Mouse (Mus musculus): ENCODE data around the gene Dnajb6. TPM values are rescaled to one million over a fixed set of nuclear protein-coding genes. Genes with fewer than 3 reads are reported as not detected.
"Not testable (repeated sequence)": the region's sequence is repeated elsewhere in the genome, so short reads cannot be mapped to it uniquely, and the experiment has no call there.

The Dnajb6 gene
- 100 to 1,000 TPM; 117 to 138 TPM for total RNA-seq (2021)
- 34.3 and 46.2 TPM in 2 replicates for polyA plus RNA-seq (2012; rRNA removed)
- long read RNA-seq, transcript Dnajb6-203 (8 exons, 1,605 nt): major isoform, 60 of 107 reads
- long read RNA-seq, transcript Dnajb6-201 (10 exons, 2,918 nt): minor isoform, 28 of 107 reads
- long read RNA-seq, partial matches to known transcripts: 3 of 107 reads
- long read RNA-seq, other reads (novel, unspliced or antisense): 13 of 107 reads

DNA sequence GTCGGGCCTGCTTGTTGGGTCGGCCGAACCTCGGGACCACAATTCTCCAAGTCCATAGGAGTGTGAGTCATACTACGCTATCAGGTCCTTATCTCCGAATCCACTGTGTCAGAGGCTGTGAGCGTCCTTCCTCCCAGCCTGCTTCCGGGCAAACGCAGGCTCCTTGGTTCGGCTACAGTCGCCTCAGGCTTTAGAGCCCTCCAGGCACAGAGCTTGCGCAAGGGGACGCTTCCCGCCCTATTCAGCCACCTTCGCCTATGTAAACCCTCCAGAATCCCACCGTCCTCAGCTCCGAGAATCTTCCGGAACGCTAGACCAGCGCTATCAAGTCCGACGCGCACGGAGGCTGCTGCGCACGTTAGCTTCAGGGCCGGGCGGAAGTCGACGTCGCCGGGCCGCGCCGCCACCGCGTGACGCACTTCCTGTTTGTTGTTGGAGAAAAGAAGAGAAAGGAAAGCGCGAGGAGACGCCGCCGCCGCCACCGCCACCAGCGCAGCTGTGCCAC is at the start of gene Dnajb6, which contains the start of gene Gm5129:
Dnajb6 (plus strand) TSS at position 132 of the 505 bp plus-strand sequence.
Gm5129 (minus strand) TSS at position 380 of the 505 bp plus-strand sequence.
- DNase-seq: peak; percentile 98

DNA sequence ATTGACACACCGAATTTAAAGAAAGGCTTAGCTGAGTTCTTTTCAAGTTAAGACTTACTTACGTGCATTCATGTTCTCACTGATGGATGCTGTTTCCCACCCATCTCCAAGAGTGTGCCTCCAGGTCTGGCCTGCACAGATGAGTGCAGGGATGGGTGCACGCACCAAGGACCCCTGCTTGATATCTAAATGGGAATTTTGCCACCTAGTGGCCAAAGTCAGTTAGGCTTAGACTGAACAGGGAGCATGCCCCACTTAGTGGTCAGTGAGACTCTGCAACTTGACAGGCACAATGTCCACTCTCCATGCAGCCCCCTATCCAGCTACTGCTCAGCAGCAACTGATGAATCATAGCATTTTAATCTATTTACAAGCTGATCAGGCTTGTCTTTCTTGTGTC is 47.8 kb upstream of the Dnajb6 start:
- peak; percentile 28 for DNase-seq

DNA sequence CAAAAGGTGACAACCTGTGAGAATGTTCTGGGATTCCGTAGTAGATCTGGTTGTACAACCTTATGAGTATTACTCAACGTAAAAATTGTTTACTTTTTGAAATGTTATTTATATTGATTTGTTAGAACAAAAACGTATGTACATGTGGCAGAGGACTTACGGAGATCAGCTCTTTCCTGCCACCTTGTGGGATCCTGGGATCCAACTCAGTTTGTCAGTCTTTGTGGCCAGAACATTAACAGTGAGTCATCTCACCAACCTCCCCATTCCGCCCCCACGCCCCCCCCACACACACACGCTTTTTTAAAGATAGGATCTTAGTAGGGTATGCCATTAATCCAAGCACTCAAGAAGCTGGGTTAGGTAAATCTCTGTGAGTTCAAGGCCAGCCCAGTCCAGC is 47.1 kb upstream of the Dnajb6 start:
- no peak for DNase-seq

DNA sequence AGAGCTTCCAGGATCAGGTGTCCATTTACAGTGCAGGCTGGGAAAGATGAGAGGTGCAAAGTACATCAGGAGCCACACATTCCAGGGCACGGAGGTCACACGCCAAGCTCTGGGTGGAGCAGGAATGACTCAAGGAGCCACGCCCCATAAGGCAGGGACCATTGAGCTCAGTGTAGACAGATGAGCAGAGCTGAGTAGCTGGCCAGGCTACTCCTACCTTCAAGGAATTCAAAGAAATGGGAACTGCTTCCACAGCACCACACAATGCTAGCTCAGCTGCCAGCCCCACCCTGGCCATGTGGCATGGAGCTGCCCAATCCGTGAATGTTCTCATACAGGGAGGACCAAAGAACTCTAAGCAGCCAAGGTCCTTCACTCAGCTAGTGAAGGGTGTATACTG is 37.0 kb upstream of the Dnajb6 start:
- no peak for DNase-seq

DNA sequence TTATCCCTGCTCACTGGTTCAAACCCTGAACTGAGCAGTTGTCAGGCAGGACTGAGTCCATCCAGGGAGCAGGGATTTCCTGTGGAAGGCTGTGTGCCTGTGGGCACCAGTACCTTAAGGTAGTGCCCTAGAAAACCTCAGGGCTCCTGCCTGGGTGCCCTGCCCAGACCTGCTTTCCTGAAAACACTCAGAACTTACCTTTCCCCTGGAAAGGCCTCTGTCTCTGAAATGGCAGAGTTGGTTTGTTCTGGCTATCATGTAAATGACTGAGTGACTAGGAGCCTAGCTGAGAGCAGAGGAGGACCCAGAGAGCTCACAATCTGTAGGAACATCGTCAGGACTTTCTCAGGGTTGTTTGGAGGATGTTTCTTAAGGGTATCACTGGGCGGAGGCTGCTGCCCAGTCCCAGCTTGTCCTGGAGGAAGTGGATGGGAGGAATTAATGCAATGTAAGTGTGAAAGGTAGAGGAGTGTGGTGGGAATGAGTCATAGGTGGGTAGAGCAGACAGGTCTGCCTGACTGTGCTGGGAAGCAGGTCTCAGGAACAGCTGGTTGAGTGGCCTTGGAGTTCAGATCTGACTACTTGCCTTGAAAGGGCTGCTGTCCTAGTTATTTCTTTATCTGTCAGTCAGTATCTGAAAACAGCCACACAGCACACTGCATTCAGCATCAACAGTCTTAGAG is 35.8 kb upstream of the Dnajb6 start:
- DNase-seq: peak; percentile 17

DNA sequence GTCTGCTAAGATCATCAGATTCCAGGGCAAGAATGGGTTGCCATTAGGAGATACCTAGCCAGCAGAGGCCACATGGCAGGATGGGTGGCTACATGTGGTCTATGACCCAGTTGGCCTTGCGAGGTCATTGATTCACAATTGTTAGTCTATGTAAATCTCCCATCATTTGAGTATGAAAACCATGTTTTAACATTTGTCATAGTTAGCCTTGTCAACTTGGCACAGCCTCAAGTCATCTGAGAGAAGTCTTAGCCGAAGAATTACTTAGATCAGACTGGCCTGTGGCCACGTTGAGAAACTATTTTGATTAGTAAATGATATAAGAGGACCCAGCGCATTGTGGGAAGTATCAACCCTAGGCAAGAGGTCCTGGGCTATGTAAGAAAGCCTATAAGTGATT is 28.2 kb upstream of the Dnajb6 start:
- no peak for DNase-seq

DNA sequence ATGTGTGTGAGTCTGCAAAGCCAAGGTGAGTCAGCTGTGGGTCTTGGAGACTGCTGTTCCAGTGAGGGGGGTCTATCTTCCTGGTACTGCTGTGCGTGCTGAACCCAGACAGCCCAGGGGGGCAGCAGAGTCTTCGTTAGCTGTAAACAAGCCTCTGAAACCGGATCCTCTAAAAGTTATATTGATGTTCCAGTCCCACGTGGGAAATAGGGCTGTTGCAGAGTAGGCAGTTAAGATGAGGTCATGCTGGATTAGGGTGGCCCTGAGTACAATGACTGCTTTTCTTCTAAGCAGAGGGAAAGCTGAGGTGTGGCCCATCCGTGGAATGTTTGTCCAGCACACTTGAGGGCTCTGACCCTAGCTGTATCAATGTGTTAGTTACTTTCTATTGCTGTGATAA is 27.2 kb upstream of the Dnajb6 start:
- DNase-seq: no peak

DNA sequence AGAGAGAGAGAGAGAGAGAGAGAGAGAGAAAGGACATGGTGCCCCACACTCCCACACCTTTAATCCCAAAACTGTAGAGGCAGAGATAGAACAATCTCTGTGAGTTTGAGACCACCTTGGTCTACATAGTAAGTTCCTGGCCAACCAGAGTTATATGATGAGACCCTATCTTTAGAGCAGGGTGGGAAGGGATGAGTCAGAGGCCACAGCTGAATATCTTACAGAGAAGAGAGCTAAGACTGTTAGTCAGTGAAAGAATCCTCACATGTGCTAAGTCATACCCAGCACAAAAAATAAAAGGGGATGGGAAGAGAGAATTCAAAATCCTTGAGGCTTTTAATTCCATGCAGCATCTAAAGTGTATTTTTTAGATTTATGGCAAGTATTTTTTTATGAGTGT is 23.9 kb upstream of the Dnajb6 start:
- no peak for DNase-seq

DNA sequence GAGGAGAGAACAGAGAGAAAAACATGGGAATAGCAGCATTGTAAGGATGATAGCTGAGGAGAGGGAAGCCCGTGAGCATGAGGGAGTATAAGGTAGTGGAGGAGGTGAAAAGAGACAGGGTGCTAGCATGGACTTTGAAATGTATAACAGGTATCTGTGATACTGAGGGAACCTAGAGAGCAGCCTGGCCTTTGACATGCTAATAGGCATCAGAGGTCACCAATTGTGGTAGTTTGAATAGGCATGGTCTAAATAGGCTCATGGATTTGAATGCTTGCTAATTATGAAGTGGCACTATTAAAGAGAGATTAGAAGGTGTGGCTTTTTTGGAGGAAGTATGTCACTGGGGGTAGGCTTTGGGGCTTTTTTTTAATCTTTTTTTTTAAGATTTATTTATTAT is 22.6 kb upstream of the Dnajb6 start:
- no peak for DNase-seq

DNA sequence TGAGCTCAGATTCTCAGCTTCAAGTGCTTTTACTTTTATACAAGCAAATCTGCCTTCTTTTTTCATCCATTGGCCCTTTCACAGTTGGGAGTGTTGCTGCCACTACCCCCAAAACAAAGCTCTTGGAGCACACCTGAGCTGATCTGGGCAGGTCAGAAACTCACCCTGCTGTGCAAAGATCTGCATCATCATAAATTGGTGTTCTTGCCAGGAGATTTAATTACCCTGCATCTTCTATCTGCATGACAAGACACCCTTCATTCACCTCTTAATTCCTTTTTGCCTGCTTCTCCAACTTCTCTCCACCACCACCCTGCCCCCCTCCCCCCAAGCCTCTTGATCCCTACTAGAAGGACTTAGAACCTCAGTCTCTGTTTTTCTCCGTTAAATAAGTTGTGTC is 14.3 kb upstream of the Dnajb6 start:
- no peak for DNase-seq

DNA sequence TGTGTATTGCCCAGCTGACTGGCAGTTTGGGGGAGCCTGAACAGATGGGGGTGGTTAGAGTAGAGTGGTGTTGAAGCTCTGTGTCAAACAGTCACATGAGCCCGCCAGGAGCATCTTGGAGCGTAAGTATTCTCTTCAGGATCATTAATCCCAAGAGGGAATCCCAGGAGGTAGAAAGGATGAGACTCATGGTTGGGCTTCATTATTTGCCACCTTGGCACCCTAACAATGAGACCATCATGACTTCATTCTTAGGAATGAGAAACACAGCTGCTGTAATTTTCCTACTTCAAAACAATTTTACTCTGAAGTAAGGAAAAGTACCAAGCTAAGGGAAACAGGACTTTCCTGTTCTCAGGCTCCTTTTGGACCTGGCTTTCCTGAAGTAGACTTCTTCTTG is 10.1 kb upstream of the Dnajb6 start:
- no peak for DNase-seq

DNA sequence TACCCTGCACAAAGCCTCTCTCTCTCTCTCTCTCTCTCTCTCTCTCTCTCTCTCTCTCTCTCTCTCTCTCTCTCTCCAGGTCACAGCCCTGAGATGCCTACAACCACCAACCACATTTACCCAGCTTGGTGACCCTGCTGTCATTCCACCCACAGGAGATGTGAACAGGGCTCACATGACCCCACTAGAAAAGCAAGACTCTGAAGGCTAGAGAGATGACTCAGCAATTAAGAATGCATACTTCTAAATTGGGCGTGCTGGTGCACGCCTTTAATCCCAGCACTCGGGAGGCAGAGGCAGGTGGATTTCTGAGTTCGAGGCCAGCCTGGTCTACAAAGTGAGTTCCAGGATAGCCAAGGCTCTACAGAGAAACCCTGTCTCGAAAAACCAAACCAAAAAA is 9.4 kb upstream of the Dnajb6 start:
- DNase-seq: not testable (repeated sequence)

DNA sequence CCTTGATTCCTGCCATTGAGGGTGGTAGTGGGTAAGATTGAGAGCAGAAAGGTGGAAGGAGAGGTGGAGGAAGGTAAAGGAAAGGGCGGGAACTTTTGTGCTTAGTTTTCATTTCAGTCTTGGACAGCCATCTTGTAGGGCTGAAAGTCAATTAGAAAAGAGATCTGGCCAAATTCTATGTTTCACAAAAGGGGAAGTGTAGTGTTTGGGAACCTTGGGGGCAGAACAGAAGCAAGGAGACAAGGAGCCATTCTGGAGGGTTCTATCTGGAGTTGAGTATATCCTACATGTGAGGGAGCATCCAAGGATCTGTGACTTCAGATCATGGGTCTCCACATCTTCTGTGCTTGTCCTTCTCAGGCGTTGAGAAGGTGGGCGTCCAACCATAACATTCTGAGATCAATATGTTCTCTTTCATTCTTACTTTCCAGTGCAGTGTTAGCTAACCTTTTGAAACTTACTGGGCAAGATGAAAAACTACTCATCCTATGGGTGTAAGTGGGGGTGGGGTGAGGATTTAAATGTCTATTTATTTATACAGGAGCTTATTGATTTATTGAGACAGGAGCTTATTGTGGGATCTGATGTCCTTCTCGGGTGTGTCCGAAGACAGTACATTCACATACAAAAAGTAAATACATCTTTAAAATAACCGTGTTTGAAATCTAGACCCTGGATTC is 517 bp upstream of the Dnajb6 start:
- DNase-seq: no peak

DNA sequence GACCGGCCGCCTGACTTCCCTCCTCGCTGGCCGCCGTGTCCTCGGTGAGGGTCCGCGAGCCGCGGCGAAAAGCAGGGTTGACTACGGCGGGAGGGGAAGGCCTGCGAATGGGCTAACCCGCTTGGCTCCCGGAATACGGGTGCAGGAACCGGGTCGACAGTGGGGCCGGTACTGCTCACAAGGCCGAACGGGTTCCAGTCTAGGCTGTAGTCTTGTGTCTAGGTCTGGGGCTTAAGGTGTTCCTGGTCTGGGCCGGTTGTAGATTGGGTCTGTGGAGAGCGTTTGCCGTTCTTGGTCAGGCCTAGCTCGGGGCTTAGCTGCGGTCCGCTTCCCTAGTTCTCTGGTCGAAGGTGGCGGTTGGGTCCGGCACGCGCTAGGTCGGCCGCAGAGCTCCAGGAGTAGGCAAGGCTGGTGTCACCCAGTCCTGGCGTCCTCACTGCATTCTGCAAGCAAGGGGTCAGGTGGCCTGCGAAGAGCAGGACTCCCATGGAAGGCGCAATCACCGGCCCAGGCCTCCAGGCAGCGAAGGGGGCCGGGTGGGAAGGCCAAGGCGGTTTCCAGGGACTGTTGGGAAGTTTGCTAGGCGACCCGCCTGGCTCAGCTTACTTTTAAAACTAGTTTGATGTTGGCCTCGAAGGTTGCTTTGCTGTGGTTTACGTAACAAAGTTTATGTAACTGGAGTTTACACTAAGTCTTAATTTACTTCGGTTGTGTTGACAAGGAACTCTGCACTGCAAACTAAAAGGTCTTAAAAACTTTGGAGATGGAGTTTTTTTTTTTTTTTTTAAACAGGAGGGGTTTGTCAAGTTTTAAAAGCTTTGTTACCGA is 799 bp downstream of the Dnajb6 start:
- DNase-seq: no peak

DNA sequence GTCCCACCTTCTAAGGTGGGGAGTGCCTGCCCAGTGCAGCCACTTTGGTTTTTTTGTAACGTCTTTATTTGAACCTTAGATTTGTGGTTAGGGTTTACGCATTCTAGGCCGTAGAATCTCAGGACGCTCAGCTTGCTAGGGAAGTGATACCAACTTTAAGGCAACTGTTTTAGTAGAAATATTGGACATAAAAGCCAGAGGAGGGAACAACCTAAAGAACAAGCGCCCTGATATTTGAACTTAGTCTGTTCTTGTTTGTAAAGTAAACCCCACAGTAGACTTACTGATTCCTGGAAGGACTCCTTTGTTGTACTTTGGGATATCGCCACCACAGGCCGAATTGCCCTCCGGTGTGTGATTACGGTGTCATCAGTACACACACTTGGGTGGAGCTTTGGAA is 1.5 kb downstream of the Dnajb6 start:
- DNase-seq: no peak

DNA sequence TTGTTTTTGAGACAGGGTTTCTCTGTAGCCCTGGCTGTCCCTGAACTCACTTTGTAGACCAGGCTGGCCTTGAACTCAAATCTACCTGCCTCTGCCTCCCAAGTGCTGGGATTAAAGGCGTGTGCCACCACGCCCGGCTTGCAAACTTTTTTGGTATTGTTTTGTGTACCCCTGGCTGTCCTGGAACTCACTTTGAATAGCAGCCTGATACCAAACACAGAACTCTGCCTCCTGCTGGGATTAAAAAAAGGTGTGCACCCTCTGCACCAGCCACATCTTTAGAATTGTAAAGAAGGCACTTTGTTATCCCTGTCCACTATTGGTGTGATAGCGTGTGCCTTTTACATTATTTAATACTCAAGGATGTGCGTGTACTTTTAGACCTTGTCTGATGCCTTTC is 2.0 kb downstream of the Dnajb6 start:
- DNase-seq: no peak

DNA sequence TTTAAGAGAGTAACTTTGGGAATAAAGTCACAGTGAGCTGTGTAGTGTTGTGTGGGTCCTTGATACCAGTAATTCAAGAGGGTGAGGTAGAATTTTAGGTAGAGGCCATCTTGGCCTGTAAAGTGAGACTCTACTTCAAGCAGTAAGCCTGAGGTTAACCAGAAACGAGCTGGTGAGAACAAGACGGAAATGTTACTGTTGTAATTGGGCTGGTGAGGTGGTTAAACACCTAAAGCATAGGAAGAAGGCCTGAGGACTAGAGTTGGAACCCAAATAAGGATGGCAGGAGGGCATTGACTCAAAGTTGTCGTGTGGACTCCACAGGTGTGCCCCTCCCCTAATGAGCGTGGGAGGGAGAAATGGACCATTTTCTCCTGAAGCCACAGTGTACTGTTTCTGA is 2.6 kb downstream of the Dnajb6 start:
- DNase-seq: no peak

DNA sequence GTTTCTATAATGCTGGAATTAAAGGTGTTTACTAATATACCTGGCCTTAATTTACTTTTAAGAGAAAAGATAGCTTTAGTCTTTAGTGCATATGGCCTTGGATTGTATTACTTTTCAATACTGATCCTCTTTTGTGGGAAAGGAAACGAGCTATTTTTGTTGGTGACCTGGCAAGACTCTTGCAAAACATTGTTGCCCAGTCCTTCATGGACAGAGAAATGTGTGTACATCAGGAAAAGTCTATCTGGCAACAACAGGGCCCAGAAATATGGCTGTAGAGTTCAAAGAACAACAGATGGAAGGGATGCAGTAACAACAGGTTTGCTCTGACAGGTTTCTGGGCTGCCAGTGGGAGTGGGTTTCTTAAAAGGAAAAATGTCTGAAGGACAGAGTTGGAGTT is 5.2 kb downstream of the Dnajb6 start:
- no peak for DNase-seq

DNA sequence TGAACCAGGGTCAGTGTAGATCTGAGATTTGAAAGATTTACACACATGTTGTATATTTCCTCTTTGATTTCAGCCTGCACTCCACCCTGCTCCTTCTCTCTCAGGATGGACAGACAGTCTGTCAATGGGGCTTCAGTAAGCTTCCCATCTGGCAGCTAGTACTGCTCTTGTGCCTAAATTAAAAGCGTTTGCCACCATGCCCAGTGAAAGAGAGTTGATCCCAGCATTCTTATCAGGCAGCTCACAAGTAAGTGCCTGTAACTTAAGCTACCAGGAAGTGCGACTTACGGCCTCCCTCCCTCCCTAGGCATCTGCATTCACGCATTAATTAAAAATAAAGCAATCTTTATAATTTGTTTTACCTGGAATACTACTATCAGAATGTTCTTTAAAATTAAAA is 5.6 kb downstream of the Dnajb6 start:
- no peak for DNase-seq

DNA sequence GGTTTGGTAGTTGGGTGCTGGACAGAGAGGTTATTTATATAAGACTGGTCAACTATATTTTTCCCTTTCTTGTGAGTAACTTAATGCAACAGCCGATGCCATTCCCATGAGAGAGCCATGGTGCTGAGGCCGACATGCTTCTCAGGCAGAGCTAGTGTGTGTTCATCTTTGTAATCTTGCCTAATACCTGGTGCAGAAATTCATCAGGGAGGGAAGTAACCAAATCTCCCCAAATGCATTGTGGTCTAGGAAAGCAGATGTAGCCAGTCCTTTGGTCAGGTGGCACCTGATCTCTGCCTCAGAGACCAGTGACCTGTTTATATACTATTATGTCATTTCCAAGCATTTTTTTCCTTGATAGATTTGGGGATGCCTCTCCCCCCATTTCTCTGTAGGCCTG is 12.2 kb downstream of the Dnajb6 start:
- DNase-seq: no peak

DNA sequence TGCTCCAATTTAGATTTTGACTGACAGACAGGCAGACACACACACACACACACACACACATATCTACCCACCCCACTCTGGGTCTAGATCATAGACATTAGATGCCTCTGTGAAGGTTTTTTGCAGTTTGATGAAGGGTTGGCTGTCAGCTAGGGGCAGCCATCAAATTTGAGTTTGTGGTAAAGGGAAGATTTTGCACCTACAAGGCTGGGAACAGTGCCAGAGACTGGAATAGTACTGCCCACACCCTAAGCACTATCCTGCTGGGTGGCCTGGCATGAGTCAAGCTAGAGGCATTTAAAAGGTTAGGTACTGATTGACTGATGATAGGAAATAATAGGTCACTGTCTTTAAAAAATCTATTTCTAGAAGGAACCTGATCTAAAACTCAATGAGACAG is 15.8 kb downstream of the Dnajb6 start:
- DNase-seq: peak; percentile 39

DNA sequence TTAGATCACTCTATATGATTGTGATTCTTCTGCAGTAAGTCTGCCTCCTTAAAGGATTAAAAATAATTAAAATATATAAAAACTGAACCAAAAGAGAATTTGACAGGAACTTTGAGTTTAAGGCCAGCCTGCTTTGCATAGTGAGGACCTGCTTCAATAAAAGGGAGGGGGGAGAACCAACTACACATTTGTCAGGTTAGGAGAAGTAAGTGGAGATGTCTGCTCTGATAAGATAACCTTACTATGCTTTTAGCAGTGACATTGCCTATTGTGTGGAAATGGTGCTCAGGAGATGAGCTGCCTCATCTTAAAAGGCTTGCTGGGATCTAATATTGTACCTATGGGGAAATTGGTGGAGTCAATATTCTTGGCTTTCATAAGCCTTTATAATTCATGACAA is 17.4 kb downstream of the Dnajb6 start:
- no peak for DNase-seq
